Mouse (Mus musculus): ENCODE measurements around the gene Rsc1a1. TPM values are rescaled to one million over a fixed set of nuclear protein-coding genes. Genes with fewer than 3 reads are reported as not detected.

The Rsc1a1 gene
- total and polyA plus RNA-seq, 2 experiments: 16.3 to 70.9 TPM

DNA sequence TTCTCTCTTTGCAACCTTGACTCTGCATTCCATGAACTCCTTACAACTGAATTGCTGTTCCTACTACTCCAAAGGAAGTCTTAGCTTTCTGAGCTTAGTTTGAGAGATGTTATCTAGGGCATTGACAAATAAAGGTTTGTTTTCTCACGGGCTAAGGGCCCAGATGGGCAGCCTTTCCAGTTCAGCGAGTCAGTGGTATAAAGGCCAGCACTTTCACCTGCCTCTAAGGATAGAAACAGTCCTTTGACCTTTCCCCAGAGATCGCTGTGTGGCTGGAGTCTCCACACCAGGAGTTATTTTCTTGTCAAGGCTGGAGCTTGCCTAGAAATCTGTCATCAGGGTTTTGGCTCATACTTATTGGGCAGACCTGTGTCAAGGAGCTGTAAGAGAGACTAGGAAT lies 40.3 kb upstream of the Rsc1a1 start:
- H3K4me1 ChIP-seq (ENCODE audit: control insufficient read depth, insufficient read depth, low read length): peaks cover 40% of the 10 kb centered on the region
- TF ChIP-seq POLR2A (IDR thresholded peaks at IDR 0.05; ENCODE audit: extremely low read depth, insufficient read depth, low read length) (no peak), CTCF (IDR thresholded peaks at IDR 0.05; ENCODE audit: low read depth, low read length) (no peak)
- H3K4me3 ChIP-seq (ENCODE audit: insufficient read depth, low read depth, low read length): no peak overlapping the region
- peak; percentile 96 for DNase-seq (ENCODE audit: extremely low read depth, low read depth, low spot score)
- H3K9ac ChIP-seq (ENCODE audit: low read depth, low read length): peak overlapping the region; percentile 59
- peaks cover 17% of the 10 kb centered on the region for H3K79me2 ChIP-seq (ENCODE audit: control insufficient read depth, insufficient read depth, low read length)
- H3K27me3 ChIP-seq (ENCODE audit: control insufficient read depth, insufficient read depth, low read length): no peaks in the 10 kb centered on the region
- H3K36me3 ChIP-seq (ENCODE audit: control insufficient read depth, insufficient read depth, low read length): peaks cover 6% of the 10 kb centered on the region; the same call in 1 of the 2 replicates
- H3K27ac ChIP-seq (replicated peaks; ENCODE audit: insufficient read depth, low read depth, low read length): peak overlapping the region; percentile 90
- WGBS: 21% methylated on average over 3 of the region's 3 CpGs

- no peak for DNase-seq (ENCODE audit: extremely low read depth, low read depth, low spot score)
- Histone ChIP-seq H3K79me2 (ENCODE audit: control insufficient read depth, insufficient read depth, low read length) (peaks cover 22% of the 10 kb centered on the region), H3K9ac (ENCODE audit: low read depth, low read length) (peak overlapping the region; percentile 59), H3K27ac (replicated peaks; ENCODE audit: insufficient read depth, low read depth, low read length) (peak overlapping the region; percentile 89), H3K4me1 (ENCODE audit: control insufficient read depth, insufficient read depth, low read length) (peaks cover 37% of the 10 kb centered on the region), H3K27me3 (ENCODE audit: control insufficient read depth, insufficient read depth, low read length) (no peaks in the 10 kb centered on the region), H3K4me3 (ENCODE audit: insufficient read depth, low read depth, low read length) (no peak overlapping the region), H3K36me3 (ENCODE audit: control insufficient read depth, insufficient read depth, low read length) (peaks cover 11% of the 10 kb centered on the region)
- TF ChIP-seq POLR2A (IDR thresholded peaks at IDR 0.05; ENCODE audit: extremely low read depth, insufficient read depth, low read length) (no peak), CTCF (IDR thresholded peaks at IDR 0.05; ENCODE audit: low read depth, low read length) (no peak)
- 32% methylated on average over 5 of the region's 5 CpGs for WGBS
These were observed 39.9 kb upstream of the Rsc1a1 start for GRCm38 (mm10) chr4:141725277-141725676.

DNA sequence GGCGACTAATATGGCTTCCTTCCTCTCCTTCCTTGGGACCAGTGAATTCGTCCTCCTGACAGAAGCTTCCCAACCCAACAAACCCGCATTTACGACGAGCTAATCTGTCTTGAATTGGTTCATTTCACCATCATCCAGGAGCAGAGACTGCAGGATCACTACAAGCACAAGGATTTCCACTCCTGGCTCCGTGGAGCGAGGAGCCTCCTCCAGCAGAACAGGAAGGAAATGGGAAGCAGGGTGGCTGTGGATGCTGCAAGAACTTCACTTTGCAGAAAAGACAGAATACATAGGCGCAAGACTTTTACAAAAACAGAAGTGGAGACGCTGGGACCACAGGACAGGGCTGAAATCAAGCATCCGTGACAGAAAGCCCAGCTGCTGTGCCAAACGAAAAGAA lies 39.2 kb upstream of the Rsc1a1 start:
- Histone ChIP-seq H3K4me1 (ENCODE audit: control insufficient read depth, insufficient read depth, low read length) (peaks cover 38% of the 10 kb centered on the region), H3K4me3 (ENCODE audit: insufficient read depth, low read depth, low read length) (no peak overlapping the region), H3K36me3 (ENCODE audit: control insufficient read depth, insufficient read depth, low read length) (peaks cover 15% of the 10 kb centered on the region), H3K27ac (replicated peaks; ENCODE audit: insufficient read depth, low read depth, low read length) (peak overlapping the region; percentile 89; the same call in 1 of the 2 replicates), H3K79me2 (ENCODE audit: control insufficient read depth, insufficient read depth, low read length) (peaks cover 29% of the 10 kb centered on the region), H3K9ac (ENCODE audit: low read depth, low read length) (no peak overlapping the region), H3K27me3 (ENCODE audit: control insufficient read depth, insufficient read depth, low read length) (no peaks in the 10 kb centered on the region)
- no peak for DNase-seq (ENCODE audit: extremely low read depth, low read depth, low spot score)
- WGBS: 64% methylated on average over 11 of the region's 11 CpGs
- no peak for TF ChIP-seq POLR2A (IDR thresholded peaks at IDR 0.05; ENCODE audit: extremely low read depth, insufficient read depth, low read length)
- no peak for TF ChIP-seq CTCF (IDR thresholded peaks at IDR 0.05; ENCODE audit: low read depth, low read length)

- H3K27me3 ChIP-seq (ENCODE audit: control insufficient read depth, insufficient read depth, low read length): no peaks in the 10 kb centered on the region
- H3K4me3 ChIP-seq (ENCODE audit: insufficient read depth, low read depth, low read length): peak overlapping the region; percentile 96
- TF ChIP-seq POLR2A (IDR thresholded peaks at IDR 0.05; ENCODE audit: extremely low read depth, insufficient read depth, low read length) (no peak), CTCF (IDR thresholded peaks at IDR 0.05; ENCODE audit: low read depth, low read length) (no peak)
- peak overlapping the region; percentile 42 for H3K27ac ChIP-seq (replicated peaks; ENCODE audit: insufficient read depth, low read depth, low read length)
- peaks cover 35% of the 10 kb centered on the region for H3K79me2 ChIP-seq (ENCODE audit: control insufficient read depth, insufficient read depth, low read length)
- no peak for DNase-seq (ENCODE audit: extremely low read depth, low read depth, low spot score)
- H3K36me3 ChIP-seq (ENCODE audit: control insufficient read depth, insufficient read depth, low read length): peaks cover 15% of the 10 kb centered on the region
- H3K9ac ChIP-seq (ENCODE audit: low read depth, low read length): peak overlapping the region; percentile 56
- 6% methylated on average over 13 of the region's 13 CpGs for WGBS
- H3K4me1 ChIP-seq (ENCODE audit: control insufficient read depth, insufficient read depth, low read length): peaks cover 39% of the 10 kb centered on the region
These were observed 38.3 kb upstream of the Rsc1a1 start for GRCm38 (mm10) chr4:141723673-141724068.

DNA sequence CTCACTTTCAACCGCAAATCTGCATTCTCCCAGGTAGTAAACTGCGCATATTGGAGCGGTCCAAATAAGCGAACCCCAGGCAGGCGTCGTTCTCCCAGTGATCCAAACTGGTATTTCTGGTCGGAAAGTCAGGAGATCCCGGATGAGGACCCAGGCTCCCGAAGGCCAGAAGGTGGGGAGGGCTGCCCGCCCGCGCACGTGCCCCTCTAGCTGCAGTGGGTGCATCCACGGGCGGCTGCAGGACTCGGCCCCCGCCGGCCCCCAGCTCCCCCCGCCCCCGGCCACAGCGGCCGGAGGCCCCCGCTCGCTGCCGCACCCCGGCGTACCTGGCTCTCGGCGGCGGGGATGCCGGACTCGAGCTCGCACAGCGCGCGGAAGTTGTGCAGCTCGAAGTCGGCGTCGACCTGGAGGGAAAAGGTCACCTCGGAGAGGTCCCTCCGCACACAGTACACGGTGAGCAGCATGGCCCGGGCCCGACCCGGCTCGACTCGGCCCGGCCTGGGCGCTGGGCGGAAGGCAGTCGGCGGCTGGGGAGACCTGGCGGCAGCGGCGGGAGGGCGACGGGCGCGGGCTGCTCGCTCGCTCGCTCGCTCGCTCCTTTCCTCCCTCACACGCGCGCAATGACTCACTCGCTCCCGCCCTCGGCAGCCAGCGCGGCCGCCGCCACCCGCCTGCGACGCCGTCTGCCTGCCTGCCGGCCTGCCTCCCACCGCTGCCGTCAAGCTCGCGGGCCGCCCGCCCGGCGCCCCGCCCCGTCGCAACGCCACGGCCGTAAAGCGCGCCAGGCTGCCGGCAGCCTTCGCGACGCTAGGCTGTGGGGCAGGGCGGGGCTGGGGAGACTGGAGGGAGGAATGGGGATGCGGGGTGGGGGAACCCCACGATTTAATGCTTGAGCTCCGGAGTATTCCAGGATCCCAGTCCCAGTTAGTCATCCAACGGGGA lies 37.6 kb upstream of the Rsc1a1 start, which contains the start of gene Ddi2:
Gene Ddi2 (minus strand): TSS at position 689 of the 942 bp plus-strand sequence.
- peaks cover 40% of the 10 kb centered on the region for H3K79me2 ChIP-seq (ENCODE audit: control insufficient read depth, insufficient read depth, low read length)
- H3K27ac ChIP-seq (replicated peaks; ENCODE audit: insufficient read depth, low read depth, low read length): peak within 1 kb of the TSS; percentile 99
- no peak for DNase-seq (ENCODE audit: extremely low read depth, low read depth, low spot score)
- peaks cover 40% of the 10 kb centered on the region for H3K4me1 ChIP-seq (ENCODE audit: control insufficient read depth, insufficient read depth, low read length)
- peak within 1 kb of the TSS; percentile 99 for H3K9ac ChIP-seq (ENCODE audit: low read depth, low read length)
- no peaks in the 10 kb centered on the region for H3K27me3 ChIP-seq (ENCODE audit: control insufficient read depth, insufficient read depth, low read length)
- H3K4me3 ChIP-seq (ENCODE audit: insufficient read depth, low read depth, low read length): peak within 1 kb of the TSS; percentile 96
- 1% methylated on average over 105 of the region's 105 CpGs for whole genome bisulfite sequencing
- peak; percentile 92 for TF ChIP-seq POLR2A (IDR thresholded peaks at IDR 0.05; ENCODE audit: extremely low read depth, insufficient read depth, low read length)
- TF ChIP-seq CTCF (IDR thresholded peaks at IDR 0.05; ENCODE audit: low read depth, low read length): no peak
- H3K36me3 ChIP-seq (ENCODE audit: control insufficient read depth, insufficient read depth, low read length): peaks cover 15% of the 10 kb centered on the region
